Mouse (Mus musculus) stomach, embryonic 14.5 days (tissue): ENCODE data around the gene Macrod2. TPM values are rescaled to one million over a fixed set of nuclear protein-coding genes. Genes with fewer than 3 reads are reported as not detected.

Experiments used
- ATAC-seq: fragments of 200-750 bp; cut with Nextera tagmentation; 2 replicates; pipeline ENCODE4 v1.8.0; 2017; ENCODE audit warnings: low read depth, moderate TSS enrichment; ENCODE audit not compliant: insufficient number of reproducible peaks, insufficient read depth, low FRiP score
- H3K27ac ChIP-seq: fragments of 300-500 bp; sonication (generic); 2 replicates; pipeline ENCODE4 v1.5.1; 2014; ENCODE audit warnings: mild to moderate bottlenecking, low read length, moderate library complexity, mixed read lengths
- H3K27me3 ChIP-seq: fragments of 300-500 bp; sonication (generic); 2 replicates; pipeline ENCODE4 v1.6.1; 2014; ENCODE audit warnings: low read length, control low read depth, mixed read lengths; ENCODE audit not compliant: control insufficient read depth, insufficient read depth
- H3K36me3 ChIP-seq: fragments of 300-500 bp; sonication (generic); 2 replicates; pipeline ENCODE4 v1.6.1; 2014; ENCODE audit warnings: mild to moderate bottlenecking, control low read depth, low read length, moderate library complexity, mixed read lengths; ENCODE audit not compliant: control insufficient read depth, insufficient read depth
- H3K4me1 ChIP-seq: fragments of 300-500 bp; sonication (generic); 2 replicates; pipeline ENCODE4 v1.6.1; 2014; ENCODE audit warnings: low read length, control low read depth, mixed read lengths; ENCODE audit not compliant: control insufficient read depth, insufficient read depth
- H3K4me2 ChIP-seq: fragments of 300-500 bp; sonication (generic); replicated peaks from 2 replicates; pipeline ENCODE4 v1.6.1; 2014; ENCODE audit warnings: low read depth, low read length, control low read depth
- H3K4me3 ChIP-seq: fragments of 300-500 bp; sonication (generic); 2 replicates; pipeline ENCODE4 v1.5.1; 2014; ENCODE audit warnings: low read depth, low read length, control low read depth
- H3K9ac ChIP-seq: fragments of 300-500 bp; sonication (generic); replicated peaks from 2 replicates; pipeline ENCODE4 v1.6.1; 2014; ENCODE audit warnings: low read depth, mild to moderate bottlenecking, control low read depth, low read length, moderate library complexity, mixed read lengths
- H3K9me3 ChIP-seq: fragments of 300-500 bp; sonication (generic); 2 replicates; pipeline ENCODE4 v1.6.1; 2016; ENCODE audit warnings: low read depth, low read length, control low read depth; ENCODE audit not compliant: control insufficient read depth
- WGBS: fragments of 180-500 bp; shearing (Covaris S2); extraction: QIAGEN DNeasy Blood & Tissue Kit; methylation state at CpG from one replicate; pipeline ENCODE4 v1.1.7; 2014; 5-methylcytosine and 5-hydroxymethylcytosine counted together
- polyA plus RNA-seq: library from polyadenylated mRNA; unstranded; fragments of >200 nt; fragmentation: Nextera tagmentation; extraction: Ambion mirVana; gene quantifications from 2 replicates; pipeline ENCODE4 v1.2.1, GENCODE M21; 2014

Macrod2 gene
- polyA plus RNA-seq, 1 experiment from 2014 or later, result 40.9 TPM

- Histone ChIP-seq H3K27me3 (no peaks in the 10 kb centered on the region), H3K27ac (no peak overlapping the region), H3K4me3 (no peak overlapping the region), H3K4me1 (no peaks in the 10 kb centered on the region), H3K4me2 (no peak overlapping the region), H3K9me3 (no peaks in the 10 kb centered on the region), H3K36me3 (no peaks in the 10 kb centered on the region), H3K9ac (no peak overlapping the region)
- ATAC-seq, result no peak
- 82% methylated on average over 3 of the region's 3 CpGs for WGBS
These were observed 1713.8 kb downstream of the Macrod2 start for GRCm38 (mm10) chr2:142108947-142109346.

- Histone ChIP-seq H3K4me1 (no peaks in the 10 kb centered on the region), H3K9ac (no peak overlapping the region), H3K9me3 (no peaks in the 10 kb centered on the region), H3K27me3 (no peaks in the 10 kb centered on the region), H3K4me3 (no peak overlapping the region), H3K4me2 (no peak overlapping the region), H3K27ac (no peak overlapping the region), H3K36me3 (no peaks in the 10 kb centered on the region)
- no peak for ATAC-seq
- WGBS, result 88% methylated on average over 1 of the region's 1 CpGs
These were observed 1721.5 kb downstream of the Macrod2 start for GRCm38 (mm10) chr2:142116623-142117022.

GRCm38 (mm10) chr2:142128109-142128508, 1733.0 kb downstream of the Macrod2 start:
- WGBS, result 59% methylated on average over 3 of the region's 3 CpGs
- H3K27me3 ChIP-seq, result no peaks in the 10 kb centered on the region

GRCm38 (mm10) chr2:142129166-142129565, 1734.1 kb downstream of the Macrod2 start:
- Histone ChIP-seq H3K4me1 (no peaks in the 10 kb centered on the region), H3K4me2 (no peak overlapping the region), H3K9me3 (no peaks in the 10 kb centered on the region), H3K4me3 (no peak overlapping the region), H3K27me3 (no peaks in the 10 kb centered on the region), H3K36me3 (no peaks in the 10 kb centered on the region), H3K27ac (no peak overlapping the region), H3K9ac (no peak overlapping the region)
- 86% methylated on average over 4 of the region's 4 CpGs for WGBS
- ATAC-seq, result no peak

More at GRCm38 (mm10) chr2:142128109-142128508, 1733.0 kb downstream of the Macrod2 start:
- H3K27ac ChIP-seq, result no peak overlapping the region
- no peaks in the 10 kb centered on the region for H3K4me1 ChIP-seq
- no peak overlapping the region for H3K4me3 ChIP-seq
- H3K36me3 ChIP-seq, result no peaks in the 10 kb centered on the region
- H3K9me3 ChIP-seq, result no peaks in the 10 kb centered on the region
- ATAC-seq, result no peak
- no peak overlapping the region for H3K9ac ChIP-seq
- H3K4me2 ChIP-seq, result no peak overlapping the region

GRCm38 (mm10) chr2:142149310-142149709, 1754.2 kb downstream of the Macrod2 start:
- H3K4me3 ChIP-seq, result no peak overlapping the region
- 86% methylated on average over 2 of the region's 2 CpGs for WGBS
- no peak overlapping the region for H3K9ac ChIP-seq
- H3K36me3 ChIP-seq, result no peaks in the 10 kb centered on the region
- no peak overlapping the region for H3K4me2 ChIP-seq
- H3K4me1 ChIP-seq, result no peaks in the 10 kb centered on the region
- no peaks in the 10 kb centered on the region for H3K9me3 ChIP-seq
- no peaks in the 10 kb centered on the region for H3K27me3 ChIP-seq
- no peak for ATAC-seq
- H3K27ac ChIP-seq, result no peak overlapping the region

- H3K4me1 ChIP-seq, result no peaks in the 10 kb centered on the region
These were observed 1768.6 kb downstream of the Macrod2 start for GRCm38 (mm10) chr2:142163506-142164275.

GRCm38 (mm10) chr2:142169649-142170048, 1774.5 kb downstream of the Macrod2 start:
- no peaks in the 10 kb centered on the region for H3K9me3 ChIP-seq
- H3K4me2 ChIP-seq, result no peak overlapping the region
- H3K27me3 ChIP-seq, result no peaks in the 10 kb centered on the region
- no peak overlapping the region for H3K9ac ChIP-seq
- H3K27ac ChIP-seq, result no peak overlapping the region
- no peaks in the 10 kb centered on the region for H3K36me3 ChIP-seq
- no peak overlapping the region for H3K4me3 ChIP-seq
- 46% methylated on average over 2 of the region's 2 CpGs for WGBS
- no peak for ATAC-seq
- no peaks in the 10 kb centered on the region for H3K4me1 ChIP-seq

More at GRCm38 (mm10) chr2:142163506-142164275, 1768.6 kb downstream of the Macrod2 start:
- Histone ChIP-seq H3K4me2 (no peak overlapping the region), H3K27me3 (no peaks in the 10 kb centered on the region), H3K9me3 (no peaks in the 10 kb centered on the region), H3K4me3 (no peak overlapping the region), H3K36me3 (no peaks in the 10 kb centered on the region), H3K9ac (no peak overlapping the region), H3K27ac (no peak overlapping the region)
- 35% methylated on average over 10 of the region's 10 CpGs for WGBS
- no peak for ATAC-seq

- ATAC-seq, result no peak
- no peaks in the 10 kb centered on the region for H3K4me1 ChIP-seq
- H3K9me3 ChIP-seq, result no peaks in the 10 kb centered on the region
- no peaks in the 10 kb centered on the region for H3K27me3 ChIP-seq
- H3K4me2 ChIP-seq, result no peak overlapping the region
- 86% methylated on average over 3 of the region's 3 CpGs for WGBS
- H3K27ac ChIP-seq, result no peak overlapping the region
- no peak overlapping the region for H3K9ac ChIP-seq
- no peak overlapping the region for H3K4me3 ChIP-seq
- H3K36me3 ChIP-seq, result no peaks in the 10 kb centered on the region
These were observed 1777.6 kb downstream of the Macrod2 start for GRCm38 (mm10) chr2:142172706-142173105.

GRCm38 (mm10) chr2:142174039-142174438, 1778.9 kb downstream of the Macrod2 start:
- H3K4me1 ChIP-seq, result no peaks in the 10 kb centered on the region
- no peak overlapping the region for H3K9ac ChIP-seq
- no peaks in the 10 kb centered on the region for H3K36me3 ChIP-seq
- H3K4me2 ChIP-seq, result no peak overlapping the region
- H3K9me3 ChIP-seq, result no peaks in the 10 kb centered on the region
- H3K27ac ChIP-seq, result no peak overlapping the region
- H3K27me3 ChIP-seq, result no peaks in the 10 kb centered on the region
- no peak for ATAC-seq
- 77% methylated on average over 2 of the region's 2 CpGs for WGBS
- no peak overlapping the region for H3K4me3 ChIP-seq
